8 mouse cellular contexts compared by ENCODE assay signal in the genomic region with DNA sequence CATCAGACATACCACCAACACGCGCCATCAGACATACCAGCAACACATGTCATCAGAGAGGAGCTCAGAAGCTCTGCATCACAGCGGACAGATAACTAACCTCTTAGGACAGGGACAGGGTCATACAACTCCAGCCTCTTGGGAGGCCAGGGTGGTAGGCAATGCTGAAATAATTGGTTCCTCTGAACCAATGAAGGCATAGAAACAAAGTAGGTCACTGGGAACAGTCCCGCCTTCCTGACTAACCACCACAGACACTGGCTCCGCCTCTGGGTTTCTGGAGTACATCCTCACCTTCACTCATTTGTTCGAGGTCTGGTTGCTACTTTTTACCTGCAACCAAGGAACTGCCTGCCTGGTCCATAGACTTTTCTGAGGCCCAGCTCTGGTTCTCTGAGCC.
A peak's percentile ranks its signal among the peaks of the same experiment; 100 is the strongest.
DNase-seq lines count a peak whose midpoint lies in the region; ATAC-seq lines count a peak whose summit lies in the region.
"Had no signal": no experiment of that assay in that cellular context is flagged by ENCODE, and none has a peak within 500 bp of the region (broad histone marks: within the 10 kb centered on the region; RNA-seq: fewer than 3 reads in every experiment).

No protein-coding gene starts in this region.

- no peaks in the 10 kb centered on the region for H3K36me3 ChIP-seq in embryonic facial prominence, embryonic 10.5 days (replicated peaks)
- H3K36me3 ChIP-seq in hindbrain, embryonic 11.5 days (ENCODE audit: control insufficient read depth, insufficient read depth, low read length), result peaks cover 2% of the 10 kb centered on the region; the same call in 1 of the 2 replicates
- H3K36me3 ChIP-seq in midbrain, embryonic 15.5 days (replicated peaks), result no peaks in the 10 kb centered on the region
- no peaks in the 10 kb centered on the region for H3K36me3 ChIP-seq in liver, embryonic 12.5 days

- peaks cover 49% of the 10 kb centered on the region for H3K4me1 ChIP-seq in embryonic facial prominence, embryonic 10.5 days
- H3K4me1 ChIP-seq in hindbrain, embryonic 11.5 days (replicated peaks; ENCODE audit: control insufficient read depth, insufficient read depth, low read length), result peaks cover 9% of the 10 kb centered on the region
- peaks cover 21% of the 10 kb centered on the region for H3K4me1 ChIP-seq in midbrain, embryonic 15.5 days
- peaks cover 9% of the 10 kb centered on the region; the same call in 1 of the 2 replicates for H3K4me1 ChIP-seq in liver, embryonic 12.5 days

- H3K9ac ChIP-seq in hindbrain, embryonic 11.5 days (ENCODE audit: low read depth, low read length), result no peak overlapping the region
- H3K9ac ChIP-seq in midbrain, embryonic 15.5 days, result no peak overlapping the region
- no peak overlapping the region for H3K9ac ChIP-seq in liver, embryonic 12.5 days

- no peak for ATAC-seq in hindbrain, embryonic 11.5 days (ENCODE audit: low FRiP score)
- ATAC-seq in midbrain, embryonic 15.5 days (replicated peaks), result 0 out of 2 replicates have a peak, but pooled peaks have one; percentile 21
- no peak for ATAC-seq in liver, embryonic 12.5 days
- ATAC-seq: activated CD4-positive, CD25-positive, alpha-beta regulatory T cell, adult 4 months had no signal

- no peaks in the 10 kb centered on the region for H3K9me3 ChIP-seq in embryonic facial prominence, embryonic 10.5 days
- H3K9me3 ChIP-seq in hindbrain, embryonic 11.5 days (ENCODE audit: control insufficient read depth, low read length), result no peaks in the 10 kb centered on the region
- H3K9me3 ChIP-seq in midbrain, embryonic 15.5 days, result no peaks in the 10 kb centered on the region
- no peaks in the 10 kb centered on the region for H3K9me3 ChIP-seq in liver, embryonic 12.5 days (replicated peaks)

- DNase-seq in kidney, postnatal 10 days, result peak; percentile 49
- no peak for DNase-seq in kidney, postnatal 14 days
- DNase-seq in embryonic facial prominence, embryonic 10.5 days (ENCODE audit: low spot score), result no peak
- no peak for DNase-seq in hindbrain, embryonic 11.5 days (ENCODE audit: low spot score)
- DNase-seq in frontal cortex, postnatal 14 days (ENCODE audit: low spot score in 2 of 2), result no peak

- H3K27ac ChIP-seq in embryonic facial prominence, embryonic 10.5 days (replicated peaks), result peak overlapping the region; percentile 83
- 0 out of 2 replicates have a peak overlapping the region, but pooled peaks have one; percentile 52 for H3K27ac ChIP-seq in hindbrain, embryonic 11.5 days (ENCODE audit: low read depth, low read length)
- peak overlapping the region; percentile 74 for H3K27ac ChIP-seq in midbrain, embryonic 15.5 days
- H3K27ac ChIP-seq in liver, embryonic 12.5 days, result no peak overlapping the region

- H3K4me3 ChIP-seq in embryonic facial prominence, embryonic 10.5 days, result no peak overlapping the region
- H3K4me3 ChIP-seq in hindbrain, embryonic 11.5 days (ENCODE audit: low read depth, low read length), result no peak overlapping the region
- H3K4me3 ChIP-seq in midbrain, embryonic 15.5 days, result no peak overlapping the region
- no peak overlapping the region for H3K4me3 ChIP-seq in liver, embryonic 12.5 days

- 87% methylated on average over 6 of the region's 6 CpGs for WGBS in embryonic facial prominence, embryonic 10.5 days
- WGBS in hindbrain, embryonic 11.5 days, result 79% methylated on average over 6 of the region's 6 CpGs
- WGBS in midbrain, embryonic 15.5 days, result 85% methylated on average over 6 of the region's 6 CpGs
- 73% methylated on average over 6 of the region's 6 CpGs for WGBS in liver, embryonic 12.5 days (ENCODE audit: insufficient replicate concordance)

- H3K27me3 ChIP-seq in embryonic facial prominence, embryonic 10.5 days (replicated peaks; ENCODE audit: low read depth, poor library complexity, severe bottlenecking), result no peaks in the 10 kb centered on the region
- H3K27me3 ChIP-seq in hindbrain, embryonic 11.5 days (ENCODE audit: control insufficient read depth, insufficient read depth, low read length), result no peaks in the 10 kb centered on the region
- H3K27me3 ChIP-seq in midbrain, embryonic 15.5 days (replicated peaks), result no peaks in the 10 kb centered on the region
- H3K27me3 ChIP-seq in liver, embryonic 12.5 days (replicated peaks), result no peaks in the 10 kb centered on the region

- H3K4me2 ChIP-seq in hindbrain, embryonic 11.5 days (replicated peaks; ENCODE audit: low read depth, low read length), result no peak overlapping the region
- H3K4me2 ChIP-seq in midbrain, embryonic 15.5 days, result no peak overlapping the region
- H3K4me2 ChIP-seq in liver, embryonic 12.5 days, result no peak overlapping the region
